Mouse (Mus musculus) bone marrow, adult 2 months (tissue): Measurements from ENCODE around the gene Adamts3.

Source experiments
- CTCF ChIP-seq: fragments of 200-500 bp; IDR thresholded peaks from 2 replicates; pipeline ENCODE4 v1.5.1; 2011; ENCODE audit warnings: low read length, control low read depth; ENCODE audit not compliant: control insufficient read depth, insufficient read depth
- POLR2A ChIP-seq: fragments of 200-500 bp; IDR thresholded peaks from 2 replicates; pipeline ENCODE4 v1.6.1; 2011; ENCODE audit warnings: low read depth, mild to moderate bottlenecking, control low read depth, low read length, borderline replicate concordance; ENCODE audit not compliant: control insufficient read depth

DNA sequence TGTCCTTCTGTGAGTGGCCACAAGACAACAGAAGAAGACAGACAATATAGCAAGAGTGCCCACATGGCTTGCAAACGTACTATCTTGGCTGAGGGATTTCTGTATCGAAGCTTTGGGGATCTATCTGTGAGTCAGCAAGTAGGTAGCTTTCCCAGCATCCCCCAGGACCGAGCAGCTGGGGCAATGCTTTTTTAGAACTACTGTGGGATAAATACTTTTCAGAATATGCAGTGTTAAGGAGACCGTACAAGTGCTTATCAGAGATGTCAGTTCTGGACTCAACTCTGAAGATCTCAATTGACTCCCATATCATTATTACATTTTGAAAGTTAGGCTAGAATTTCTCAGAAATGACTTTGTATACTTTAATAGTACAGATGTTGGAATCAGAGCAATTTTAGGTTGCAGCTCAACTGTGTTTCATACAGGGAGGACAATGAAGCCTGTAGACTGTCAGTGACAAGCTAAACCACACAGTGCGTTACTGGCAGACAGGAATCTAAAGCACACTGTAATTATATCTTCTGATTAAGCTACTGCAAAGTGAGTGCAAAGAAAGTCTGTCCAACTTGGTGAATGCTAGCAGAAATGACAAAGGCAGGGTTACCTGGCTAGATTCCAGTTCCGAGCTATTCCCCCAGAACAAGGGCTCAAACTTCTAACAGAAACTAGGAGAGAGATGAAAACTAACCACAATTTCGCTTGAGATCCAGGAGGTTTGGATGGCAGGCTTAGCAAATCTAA is 171.8 kb downstream of the Adamts3 start:
- TF ChIP-seq CTCF (no peak), POLR2A (no peak)
